Mouse (Mus musculus) Patski (cell line): ENCODE data around the gene Haghl. TPM values are rescaled to one million over a fixed set of nuclear protein-coding genes. Genes with fewer than 3 reads are reported as not detected.
A peak's percentile ranks its signal among the peaks of the same experiment; 100 is the strongest.

Source experiments
- ATAC-seq: fragments of 100-300 bp; one replicate; pipeline ENCODE4 v1.8.0; 2021
- CTCF ChIA-PET: fragments of 350-600 bp; sonication (Branson Sonifier 250); formaldehyde crosslinking; loops from one replicate; lab custom pipeline; 2022; ENCODE audit warnings: inconsistent platforms; lab: Charles Lee
- POLR2A ChIA-PET: fragments of 350-600 bp; sonication (Branson Sonifier 250); formaldehyde crosslinking; loops from one replicate; lab custom pipeline; 2022; ENCODE audit warnings: antibody characterized with exemption, inconsistent platforms; lab: Charles Lee
- DNase-seq: peaks from one replicate; pipeline ENCODE4 v3.0.0-alpha.2; 2011; ENCODE audit warnings: low read depth, low spot score
- H3K27me3 ChIP-seq: fragments of 371-371 bp; one replicate; pipeline ENCODE4 v1.5.1; 2021
- CTCF ChIP-seq: fragments of 100-300 bp; IDR thresholded peaks from one replicate; pipeline ENCODE4 v1.5.1; 2021
- in situ Hi-C: fragments of 300-500 bp; cut with MboI; formaldehyde crosslinking; loops from 3 replicates; pipeline ENCODE4 v1.11.1; 2018; ENCODE audit warnings: low pct_unique_long_range_greater_than_20kb, mixed read lengths
- polyA plus RNA-seq: library from polyadenylated mRNA; unstranded; gene quantifications from one replicate; pipeline ENCODE4 v1.2.3, GENCODE M21; 2021

The Haghl gene
- 108 TPM for polyA plus RNA-seq

DNA sequence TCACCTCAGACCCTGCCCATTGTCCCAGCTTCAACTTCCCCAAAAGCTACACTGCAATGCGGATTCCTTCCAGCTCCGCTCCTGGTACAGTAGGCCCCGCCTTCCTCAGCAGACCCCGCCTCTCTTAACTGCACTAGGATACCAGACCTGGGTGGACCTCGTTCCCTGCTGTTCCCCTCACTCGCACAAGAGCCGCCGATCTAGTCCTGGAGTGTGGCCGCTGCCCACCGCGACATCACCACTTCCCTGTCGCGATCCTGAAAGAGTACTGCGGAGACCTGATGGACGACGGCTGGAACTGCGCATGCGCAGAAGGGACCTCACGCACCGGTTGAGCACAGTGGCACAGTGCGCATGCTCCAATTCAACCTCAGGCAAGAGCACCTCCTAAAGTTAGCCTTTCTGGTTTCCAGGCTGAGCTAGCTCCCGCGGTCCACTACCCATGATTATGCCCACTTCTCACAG is at the start of gene Haghl:
Haghl (minus strand) TSS at position 393 of the 465 bp plus-strand sequence.
- H3K27me3 ChIP-seq, result no peaks in the 10 kb centered on the region
- no peak for TF ChIP-seq CTCF
- in situ Hi-C loops, result no loop called here
- POLR2A ChIA-PET, result no interaction called here
- DNase-seq, result peak; percentile 75
- CTCF ChIA-PET, result interaction anchor here (1.3 to 2.4 kb wide), 3 partner anchors 10 to 69 kb away, joined by 3 to 9 read pairs (median 4); partner anchors contain the start of gene AC134908.4
- peak; percentile 27 for ATAC-seq

DNA sequence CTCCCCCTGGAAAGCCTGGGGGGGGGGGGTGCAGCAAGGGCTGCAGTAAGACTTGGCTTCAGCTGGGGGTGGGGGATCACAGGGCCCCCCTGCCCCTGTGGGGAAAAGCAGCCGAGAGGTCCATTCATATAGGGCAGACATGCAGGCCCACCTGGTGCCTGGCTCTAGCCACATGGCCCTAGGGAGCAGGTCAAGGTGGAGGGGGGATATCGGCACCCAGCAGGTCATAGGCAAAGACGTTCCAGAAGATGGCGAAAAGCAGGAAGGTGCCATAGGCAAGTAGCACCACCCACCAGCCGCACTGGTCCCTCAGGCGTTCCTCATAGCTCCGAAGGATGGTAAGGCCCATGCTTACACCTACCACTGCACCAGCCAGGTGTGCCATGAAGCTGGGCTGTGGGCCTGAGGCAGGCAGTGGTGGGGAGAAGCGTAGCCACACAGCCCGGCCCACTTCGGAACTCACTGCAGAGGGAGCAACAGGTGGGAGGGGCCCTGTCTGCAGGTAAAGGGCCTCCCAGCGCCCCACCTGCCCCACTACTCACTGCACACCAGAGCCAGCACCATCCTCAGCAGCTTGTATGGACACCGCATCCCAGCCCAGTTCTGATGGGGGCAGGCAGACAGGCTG is 49.2 kb upstream of the Haghl start:
- in situ Hi-C loops, result no loop called here
- TF ChIP-seq CTCF, result no peak
- DNase-seq (no peak), ATAC-seq (no peak)
- H3K27me3 ChIP-seq, result no peaks in the 10 kb centered on the region
- ChIA-PET CTCF (interaction anchor here (0.6 kb wide), 1 partner anchor 21 kb away, joined by 3 read pairs; no protein-coding TSS in a partner anchor), POLR2A (interaction anchor here (1.6 kb wide), 2 partner anchors 22 to 53 kb away, joined by 3 to 4 read pairs; no protein-coding TSS in a partner anchor)

DNA sequence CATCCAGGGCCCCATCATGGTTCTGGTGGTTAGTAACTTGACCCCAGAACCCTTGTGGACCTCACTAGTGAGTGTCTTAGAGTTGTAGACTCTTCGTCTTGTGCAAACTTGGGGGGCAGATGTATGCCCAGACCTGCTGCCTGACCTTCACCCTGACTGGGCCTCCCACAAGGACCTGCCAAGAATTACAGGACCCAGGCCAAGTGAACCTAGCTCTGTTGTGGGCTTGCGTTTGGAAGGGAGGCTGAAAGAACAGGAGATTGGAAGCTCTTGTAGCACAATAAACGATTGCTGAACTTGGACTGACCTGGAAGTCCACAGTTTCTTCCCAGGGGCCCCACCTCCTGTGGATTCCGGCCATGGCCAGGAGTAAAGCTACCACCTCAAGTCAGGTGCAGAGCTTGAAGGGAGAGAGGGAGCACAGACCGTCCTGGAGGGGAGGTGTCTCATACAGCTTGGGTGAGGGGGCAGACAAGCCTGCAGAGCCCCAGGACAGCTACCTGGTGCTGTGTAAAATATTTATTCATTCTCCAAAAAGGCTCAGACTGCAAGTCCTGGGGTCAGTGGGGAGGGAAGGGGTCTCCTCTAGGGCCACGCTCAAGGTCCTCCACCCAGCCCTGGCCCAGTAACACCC is 48.6 kb upstream of the Haghl start:
- H3K27me3 ChIP-seq, result no peaks in the 10 kb centered on the region
- CTCF ChIA-PET, result interaction anchor here (0.6 kb wide), 1 partner anchor 21 kb away, joined by 3 read pairs; no protein-coding TSS in a partner anchor
- in situ Hi-C loops, result no loop called here
- TF ChIP-seq CTCF, result no peak
- no peak for DNase-seq
- no peak for ATAC-seq
- POLR2A ChIA-PET, result interaction anchor here (0.9 to 1.8 kb wide), 5 partner anchors 8 to 52 kb away, joined by 3 to 7 read pairs (median 4); partner anchors contain the start of genes Fbxl16, Gm20683 and Rhot2

DNA sequence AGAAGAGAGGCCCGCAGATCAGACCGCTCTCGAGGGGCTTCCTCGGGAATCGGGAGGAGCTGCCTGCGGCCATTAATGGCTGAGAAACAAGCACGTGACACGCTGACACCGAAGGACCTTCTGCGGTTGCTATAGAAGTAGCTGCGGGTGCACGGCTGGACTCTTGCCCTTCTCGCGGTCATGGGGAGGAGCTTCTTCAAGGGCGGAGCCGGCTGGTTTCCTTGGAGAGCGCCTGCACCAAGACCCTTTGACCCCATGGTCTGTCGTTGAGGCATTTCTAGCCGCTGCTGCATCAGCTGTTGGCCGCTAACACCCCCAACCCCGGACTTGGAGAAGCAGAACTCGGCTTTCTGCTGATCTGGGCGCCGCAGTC is 47.8 kb upstream of the Haghl start, which contains the start of gene Stub1:
Stub1 (minus strand) TSS at position 114 of the 373 bp plus-strand sequence.
- no peak for TF ChIP-seq CTCF
- ATAC-seq (peak; percentile 41), DNase-seq (peak; percentile 68)
- in situ Hi-C loops, result no loop called here
- CTCF ChIA-PET, result interaction anchor here (0.9 to 2.1 kb wide), 3 partner anchors 9 to 35 kb away, joined by 3 to 8 read pairs (median 5); partner anchors contain the start of genes Mcrip2 and Wdr24
- POLR2A ChIA-PET, result interaction anchor here (0.7 to 2.5 kb wide), 6 partner anchors 9 to 30 kb away, joined by 3 to 11 read pairs (median 4); partner anchors contain the start of genes Fbxl16, Gm20683, Rhot2 and Wdr24
- no peaks in the 10 kb centered on the region for H3K27me3 ChIP-seq

DNA sequence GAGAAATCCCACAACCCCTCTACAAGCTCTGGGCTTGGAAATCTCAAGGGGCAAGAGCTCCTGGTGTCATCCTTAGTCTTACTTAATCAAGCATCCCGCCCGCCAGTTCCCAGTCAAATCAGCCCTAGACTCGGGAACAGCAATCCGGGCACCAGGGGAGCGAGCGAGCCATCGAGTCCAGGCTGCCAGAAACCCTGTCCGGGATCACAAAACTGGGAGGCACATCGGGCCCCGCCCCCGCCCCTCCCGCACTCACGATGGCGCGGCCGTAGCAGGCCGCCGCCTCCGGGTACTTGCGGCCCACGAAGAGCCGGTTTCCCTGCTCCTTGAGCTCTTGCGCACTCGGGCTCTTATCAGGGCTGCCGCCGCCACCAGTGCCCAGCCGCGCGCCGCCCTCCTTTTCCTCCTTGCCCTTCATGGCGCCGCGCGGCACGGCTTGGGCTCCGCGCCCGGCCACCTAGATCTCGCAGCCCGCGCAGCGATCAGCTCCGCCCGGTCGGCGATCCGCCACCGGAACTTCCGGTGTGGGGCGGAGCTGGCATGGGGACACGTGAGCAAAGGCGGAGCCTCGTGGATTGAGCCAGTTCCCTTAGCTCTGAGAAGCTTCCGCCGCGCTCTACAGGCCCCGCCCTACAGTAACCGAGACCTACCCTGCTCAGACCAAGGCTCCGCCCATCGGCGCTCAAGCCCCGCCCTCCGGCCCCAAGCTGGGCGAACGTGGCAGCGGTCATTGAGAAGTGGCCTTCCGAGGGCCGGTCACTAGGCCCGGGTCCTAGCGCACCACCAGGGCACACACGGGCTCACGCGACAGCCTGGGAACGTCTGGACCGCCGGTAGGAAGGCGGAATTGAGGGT is 47.2 kb upstream of the Haghl start:
- ChIA-PET CTCF (interaction anchor here (0.9 to 2.1 kb wide), 3 partner anchors 9 to 36 kb away, joined by 3 to 8 read pairs (median 5); partner anchors contain the start of genes Mcrip2 and Wdr24), POLR2A (interaction anchor here (0.6 to 2.5 kb wide), 11 partner anchors 9 to 632 kb away, joined by 3 to 11 read pairs (median 4); partner anchors contain the start of genes Fbxl16, Gm20683, Rhot2 and Wdr24)
- peak; percentile 91 for DNase-seq
- no peaks in the 10 kb centered on the region for H3K27me3 ChIP-seq
- no peak for TF ChIP-seq CTCF
- peak; percentile 79 for ATAC-seq
- in situ Hi-C loops, result no loop called here

DNA sequence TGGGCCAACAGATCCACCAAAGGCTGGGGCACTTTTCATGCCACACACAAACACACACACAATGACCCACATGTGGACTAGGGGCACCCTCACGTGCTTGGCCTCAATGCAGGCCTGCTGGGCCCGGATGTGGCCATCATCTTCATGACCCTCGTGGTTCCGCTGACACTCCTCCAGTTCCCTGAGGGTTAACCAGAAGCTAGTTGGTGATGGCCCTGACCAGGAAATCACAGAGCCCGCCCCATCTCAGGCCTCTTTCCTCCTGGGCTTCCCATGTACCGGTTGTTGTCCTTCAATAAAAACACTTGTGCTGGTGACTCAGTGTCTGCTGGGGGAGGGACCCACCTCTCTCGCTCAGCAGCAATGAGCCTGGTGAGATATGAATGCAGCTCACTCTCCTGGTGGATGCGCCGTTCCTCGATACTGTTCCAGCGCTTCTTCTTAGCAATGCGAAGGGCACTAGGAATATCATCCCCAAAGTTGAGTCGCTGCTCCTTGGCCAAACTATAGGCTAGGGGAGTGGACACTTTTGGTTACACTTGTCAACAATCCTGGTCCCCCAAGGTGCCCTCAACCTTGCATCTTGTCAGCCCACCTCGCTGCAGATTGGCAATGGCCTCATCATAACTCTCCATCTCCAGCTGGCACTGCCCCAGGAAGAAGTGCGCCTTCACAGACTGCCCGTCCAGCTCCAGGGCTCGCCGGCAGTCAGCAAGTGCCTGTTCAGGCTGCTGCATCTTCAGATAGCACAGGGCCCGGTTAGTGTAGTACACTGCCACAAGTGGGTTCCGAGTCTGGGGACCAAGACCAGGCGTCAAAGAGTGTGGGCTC is 46.2 kb upstream of the Haghl start:
- POLR2A ChIA-PET, result interaction anchor here (1.1 to 2.5 kb wide), 4 partner anchors 8 to 37 kb away, joined by 3 to 11 read pairs (median 6); partner anchors contain the start of gene Wdr24
- in situ Hi-C loops, result no loop called here
- CTCF ChIA-PET, result interaction anchor here (2.1 kb wide), 1 partner anchor 9 kb away, joined by 8 read pairs; the partner anchor contains the start of gene Wdr24
- ATAC-seq (no peak), DNase-seq (no peak)
- TF ChIP-seq CTCF, result no peak
- H3K27me3 ChIP-seq, result no peaks in the 10 kb centered on the region

DNA sequence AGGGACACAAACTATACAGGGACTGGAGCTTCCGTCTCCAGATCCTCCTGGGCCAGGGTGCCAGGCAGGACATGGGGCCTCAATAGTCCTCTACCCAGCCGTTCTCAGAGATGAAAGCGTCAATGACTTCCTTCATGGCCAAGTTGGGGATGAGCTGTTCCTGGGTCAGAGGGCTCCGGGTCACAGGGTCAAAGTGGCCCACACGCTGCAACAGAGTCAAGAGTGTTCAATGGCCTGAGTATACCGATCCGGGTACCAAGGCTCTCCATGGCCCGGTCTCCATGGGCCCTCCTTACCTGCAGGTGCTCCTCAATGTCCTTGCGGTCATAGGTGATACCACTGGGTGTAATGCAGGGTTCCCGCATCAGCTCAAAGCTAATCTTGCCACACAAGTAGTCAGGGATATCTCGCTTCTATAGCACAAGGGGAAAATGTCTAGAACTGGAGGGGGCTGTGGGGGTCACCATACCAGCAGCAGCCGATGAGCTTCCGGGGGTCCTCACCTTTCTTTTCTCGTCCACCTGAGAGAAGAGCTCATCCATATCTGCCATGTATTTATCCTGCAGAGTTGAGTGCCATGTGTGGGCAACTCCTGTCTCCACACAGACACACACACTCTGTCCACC is 45.4 kb upstream of the Haghl start:
- no peak for TF ChIP-seq CTCF
- POLR2A ChIA-PET, result interaction anchor here (1.2 to 2.5 kb wide), 2 partner anchors 7 to 14 kb away, joined by 6 to 11 read pairs; partner anchors contain the start of gene Wdr24
- in situ Hi-C loops, result no loop called here
- DNase-seq (no peak), ATAC-seq (no peak)
- H3K27me3 ChIP-seq, result no peaks in the 10 kb centered on the region
- CTCF ChIA-PET, result interaction anchor here (2.1 kb wide), 1 partner anchor 8 kb away, joined by 8 read pairs; the partner anchor contains the start of gene Wdr24

DNA sequence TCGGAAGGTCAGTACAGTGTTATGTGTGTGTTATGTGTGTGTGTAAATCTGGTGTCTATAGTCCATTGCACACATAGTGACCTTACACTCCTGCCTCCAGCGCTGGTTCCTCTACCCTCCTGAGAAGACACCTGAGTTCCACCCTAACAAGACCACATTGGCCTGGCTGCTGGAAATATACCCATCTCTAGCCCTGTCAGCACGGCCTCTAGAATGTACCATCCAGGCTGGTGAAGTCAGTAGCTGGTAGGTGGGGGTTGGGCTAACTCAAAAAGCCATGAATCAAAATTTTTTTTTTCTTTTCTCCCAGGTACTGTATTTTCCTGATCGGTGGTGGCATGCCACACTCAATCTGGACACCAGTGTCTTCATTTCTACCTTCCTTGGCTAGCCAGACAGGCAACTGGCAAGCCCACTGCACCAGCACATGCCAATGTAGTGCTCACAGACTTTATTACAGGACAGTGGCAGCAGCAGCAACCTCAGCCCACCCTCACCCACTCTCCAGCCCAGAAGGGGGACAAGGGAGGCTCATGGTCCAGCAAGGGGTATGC is 44.8 kb upstream of the Haghl start:
- no peak for DNase-seq
- no peak for ATAC-seq
- in situ Hi-C loops, result no loop called here
- no peak for TF ChIP-seq CTCF
- CTCF ChIA-PET, result no interaction called here
- POLR2A ChIA-PET, result no interaction called here
- no peaks in the 10 kb centered on the region for H3K27me3 ChIP-seq
